Mouse (Mus musculus): ENCODE measurements around the gene Polr1a.

- TF ChIP-seq CTCF (IDR thresholded peaks at IDR 0.05; ENCODE audit: low read depth), result no peak
- no peak for TF ChIP-seq EP300 (IDR thresholded peaks at IDR 0.05; ENCODE audit: low read depth)
Observed at GRCm38 (mm10) chr6:71969459-71969858, 60.6 kb downstream of the Polr1a start.
